Mouse (Mus musculus): ENCODE measurements around the gene Siah1b. TPM values are rescaled to one million over a fixed set of nuclear protein-coding genes. Genes with fewer than 3 reads are reported as not detected.
A peak's percentile ranks its signal among the peaks of the same experiment; 100 is the strongest.

Gene Siah1b
- polyA plus RNA-seq, 1 experiment, result 5.9 TPM

GRCm38 (mm10) chrX:164032526-164032925, 43.8 kb downstream of the Siah1b start:
- H3ac ChIP-seq (ENCODE audit: control insufficient read depth, insufficient read length), result no peak overlapping the region
- no peaks in the 10 kb centered on the region for H3K79me2 ChIP-seq (ENCODE audit: control insufficient read depth, insufficient read depth)
- TF ChIP-seq CEBPB (IDR thresholded peaks at IDR 0.05; ENCODE audit: insufficient read depth, poor library complexity, severe bottlenecking), result no peak
- no peak for TF ChIP-seq POLR2A (IDR thresholded peaks at IDR 0.05; ENCODE audit: insufficient read length, low read depth)
- H3K27me3 ChIP-seq (ENCODE audit: control insufficient read depth, insufficient read depth, insufficient read length), result no peaks in the 10 kb centered on the region
- no peak overlapping the region for H3K4me2 ChIP-seq (ENCODE audit: low read depth)
- H3K4me3 ChIP-seq, result no peak overlapping the region
- H3K36me3 ChIP-seq (ENCODE audit: control insufficient read depth, insufficient read depth), result no peaks in the 10 kb centered on the region

GRCm38 (mm10) chrX:164027607-164028289, 48.5 kb downstream of the Siah1b start, which contains the start of gene Car5b:
Gene Car5b, minus strand, starts transcription at chrX:164027997.
- Histone ChIP-seq H3K27me3 (ENCODE audit: control insufficient read depth, insufficient read depth, insufficient read length) (no peaks in the 10 kb centered on the region), H3K4me2 (ENCODE audit: low read depth) (peak within 1 kb of the TSS; percentile 65), H3K4me3 (peak within 1 kb of the TSS; percentile 24), H3ac (ENCODE audit: control insufficient read depth, insufficient read length) (no peak within 1 kb of the TSS), H3K36me3 (ENCODE audit: control insufficient read depth, insufficient read depth) (no peaks in the 10 kb centered on the region), H3K79me2 (ENCODE audit: control insufficient read depth, insufficient read depth) (no peaks in the 10 kb centered on the region)
- TF ChIP-seq MYOD1 (IDR thresholded peaks at IDR 0.05; ENCODE audit: control insufficient read depth in 1 of 3, insufficient read length in 2 of 3, low read depth in 2 of 3), result peak in 1 of 3 experiments; percentile 43
- TF ChIP-seq MYOG (IDR thresholded peaks at IDR 0.05; ENCODE audit: control insufficient read depth in 1 of 3, insufficient read depth in 1 of 3, insufficient read length in 2 of 3, low read depth in 2 of 3), result peak in 1 of 3 experiments; percentile 29
- no peak for TF ChIP-seq TCF3 (IDR thresholded peaks at IDR 0.05; ENCODE audit: insufficient read length, low read depth)
- peak; percentile 34 for TF ChIP-seq POLR2A (IDR thresholded peaks at IDR 0.05; ENCODE audit: insufficient read length, low read depth)
- TF ChIP-seq E2F4 (IDR thresholded peaks at IDR 0.05; ENCODE audit: insufficient read depth), result no peak

Other genes starting within 250 kb of the Siah1b start
- gene Ap1s2, start 167.5 kb downstream of the Siah1b start, polyA plus RNA-seq (2012; fragmentation: generic; extraction: Trizol), result 22.3 TPM
- 18.7 TPM for gene Zrsr2, start 117.8 kb downstream of the Siah1b start, polyA plus RNA-seq (2012; fragmentation: generic; extraction: Trizol)
- 7.5 TPM for gene Car5b, start 48.5 kb downstream of the Siah1b start, polyA plus RNA-seq (2012; fragmentation: generic; extraction: Trizol)
- gene Cltrn, start 12.3 kb upstream of the Siah1b start, polyA plus RNA-seq (2012; fragmentation: generic; extraction: Trizol), result not detected
- gene Ace2, start 62.8 kb upstream of the Siah1b start, polyA plus RNA-seq (2012; fragmentation: generic; extraction: Trizol), result not detected
- not detected for gene Bmx, start 181.7 kb upstream of the Siah1b start, polyA plus RNA-seq (2012; fragmentation: generic; extraction: Trizol)
- 6.0 TPM for gene Pir, start 192.9 kb upstream of the Siah1b start, polyA plus RNA-seq (2012; fragmentation: generic; extraction: Trizol)